Mouse (Mus musculus) lung, postnatal 0 days (tissue): ENCODE measurements around the gene Wnt1. TPM values are rescaled to one million over a fixed set of nuclear protein-coding genes. Genes with fewer than 3 reads are reported as not detected.
A peak's percentile ranks its signal among the peaks of the same experiment; 100 is the strongest.

Experiments
- ATAC-seq: fragments of 200-750 bp; cut with Nextera tagmentation; 2 replicates; pipeline ENCODE4 v1.8.0; 2017; ENCODE audit warnings: moderate library complexity
- DNase-seq: peaks from one replicate; pipeline ENCODE4 v3.0.0-alpha.2; 2016; ENCODE audit warnings: low spot score
- H3K27ac ChIP-seq: fragments of 300-500 bp; sonication (generic); 2 replicates; pipeline ENCODE4 v1.5.1; 2014; ENCODE audit warnings: antibody characterized with exemption, mild to moderate bottlenecking, low read length, mixed read lengths
- H3K27me3 ChIP-seq: fragments of 300-500 bp; sonication (generic); replicated peaks from 2 replicates; pipeline ENCODE4 v1.6.1; 2014; ENCODE audit warnings: low read length, mixed read lengths; ENCODE audit not compliant: insufficient read depth
- H3K36me3 ChIP-seq: fragments of 300-500 bp; sonication (generic); 2 replicates; pipeline ENCODE4 v1.6.1; 2014; ENCODE audit warnings: low read length, mixed read lengths; ENCODE audit not compliant: insufficient read depth
- H3K4me1 ChIP-seq: fragments of 300-500 bp; sonication (generic); 2 replicates; pipeline ENCODE4 v1.6.1; 2014; ENCODE audit warnings: antibody characterized with exemption, low read depth, low read length, mixed read lengths; ENCODE audit not compliant: insufficient read depth
- H3K4me2 ChIP-seq: fragments of 300-500 bp; sonication (generic); replicated peaks from 2 replicates; pipeline ENCODE4 v1.6.1; 2014; ENCODE audit warnings: low read depth, mild to moderate bottlenecking, low read length, moderate library complexity, mixed read lengths
- H3K4me3 ChIP-seq: fragments of 300-500 bp; sonication (generic); 2 replicates; pipeline ENCODE4 v1.5.1; 2014; ENCODE audit warnings: low read depth, low read length
- H3K9ac ChIP-seq: fragments of 300-500 bp; sonication (generic); replicated peaks from 2 replicates; pipeline ENCODE4 v1.6.1; 2014; ENCODE audit warnings: low read depth, mild to moderate bottlenecking
- H3K9me3 ChIP-seq: fragments of 300-500 bp; sonication (generic); 2 replicates; pipeline ENCODE4 v1.6.1; 2016; ENCODE audit warnings: low read length, mixed read lengths
- CTCF ChIP-seq: IDR thresholded peaks from 2 replicates; pipeline ENCODE4 v1.5.1; 2016; ENCODE audit warnings: antibody characterized with exemption, mild to moderate bottlenecking
- EP300 ChIP-seq: IDR thresholded peaks from 2 replicates; pipeline ENCODE4 v1.6.1; 2016; ENCODE audit warnings: antibody characterized with exemption, mild to moderate bottlenecking, control low read depth
- WGBS: fragments of 180-500 bp; shearing (Covaris S2); extraction: QIAGEN DNeasy Blood & Tissue Kit; methylation state at CpG from one replicate; pipeline ENCODE4 v1.1.7; 2014; 5-methylcytosine and 5-hydroxymethylcytosine counted together
- polyA plus RNA-seq: library from polyadenylated mRNA; unstranded; fragments of >200 nt; fragmentation: Nextera tagmentation; extraction: Ambion mirVana; gene quantifications from 2 replicates; pipeline ENCODE4 v1.2.1, GENCODE M21; 2015

Gene Wnt1
- polyA plus RNA-seq, 1 experiment from 2014 or later, result not detected

DNA sequence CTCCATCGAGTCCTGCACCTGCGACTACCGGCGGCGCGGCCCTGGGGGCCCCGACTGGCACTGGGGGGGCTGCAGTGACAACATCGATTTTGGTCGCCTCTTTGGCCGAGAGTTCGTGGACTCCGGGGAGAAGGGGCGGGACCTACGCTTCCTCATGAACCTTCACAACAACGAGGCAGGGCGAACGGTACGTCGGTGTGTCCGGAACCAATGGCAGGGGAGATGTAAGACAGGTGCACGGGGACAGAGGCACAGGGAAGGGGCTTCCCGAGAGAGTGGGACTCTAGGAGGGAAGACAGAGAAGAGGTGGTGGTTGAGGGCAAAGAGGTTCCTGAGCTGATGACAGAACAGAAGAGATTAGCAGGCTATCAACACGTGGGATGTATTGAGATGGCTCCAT lies 2.1 kb downstream of the Wnt1 start:
- ATAC-seq, result no peak
- no peak for TF ChIP-seq CTCF
- no peak for TF ChIP-seq EP300
- Histone ChIP-seq H3K36me3 (no peaks in the 10 kb centered on the region), H3K4me1 (peaks cover 8% of the 10 kb centered on the region; the same call in 1 of the 2 replicates), H3K27ac (no peak overlapping the region), H3K9ac (no peak overlapping the region), H3K4me3 (no peak overlapping the region), H3K9me3 (no peaks in the 10 kb centered on the region), H3K27me3 (peaks cover 76% of the 10 kb centered on the region), H3K4me2 (no peak overlapping the region)
- DNase-seq, result no peak
- WGBS, result 2% methylated on average over 23 of the region's 23 CpGs

DNA sequence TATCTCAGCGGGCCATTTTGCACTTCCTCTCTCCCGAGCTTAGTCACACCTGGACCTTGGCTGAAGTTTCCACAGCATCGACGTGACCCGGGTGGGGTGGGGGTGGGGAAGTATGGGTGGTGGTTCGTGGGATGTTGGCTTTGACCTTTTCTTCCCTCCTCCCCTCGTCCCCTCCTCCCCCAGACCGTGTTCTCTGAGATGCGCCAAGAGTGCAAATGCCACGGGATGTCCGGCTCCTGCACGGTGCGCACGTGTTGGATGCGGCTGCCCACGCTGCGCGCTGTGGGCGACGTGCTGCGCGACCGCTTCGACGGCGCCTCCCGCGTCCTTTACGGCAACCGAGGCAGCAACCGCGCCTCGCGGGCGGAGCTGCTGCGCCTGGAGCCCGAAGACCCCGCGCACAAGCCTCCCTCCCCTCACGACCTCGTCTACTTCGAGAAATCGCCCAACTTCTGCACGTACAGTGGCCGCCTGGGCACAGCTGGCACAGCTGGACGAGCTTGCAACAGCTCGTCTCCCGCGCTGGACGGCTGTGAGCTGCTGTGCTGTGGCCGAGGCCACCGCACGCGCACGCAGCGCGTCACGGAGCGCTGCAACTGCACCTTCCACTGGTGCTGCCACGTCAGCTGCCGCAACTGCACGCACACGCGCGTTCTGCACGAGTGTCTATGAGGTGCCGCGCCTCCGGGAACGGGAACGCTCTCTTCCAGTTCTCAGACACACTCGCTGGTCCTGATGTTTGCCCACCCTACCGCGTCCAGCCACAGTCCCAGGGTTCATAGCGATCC lies 2.8 kb downstream of the Wnt1 start:
- Histone ChIP-seq H3K27ac (no peak overlapping the region), H3K36me3 (no peaks in the 10 kb centered on the region), H3K9me3 (no peaks in the 10 kb centered on the region), H3K4me1 (peaks cover 8% of the 10 kb centered on the region; the same call in 1 of the 2 replicates), H3K4me2 (0 out of 2 replicates have a peak overlapping the region, but pooled peaks have one; percentile 11), H3K9ac (no peak overlapping the region), H3K4me3 (peak overlapping the region; percentile 15; the same call in 1 of the 2 replicates), H3K27me3 (peaks cover 81% of the 10 kb centered on the region)
- 3% methylated on average over 72 of the region's 75 CpGs for WGBS
- ATAC-seq (no peak), DNase-seq (no peak)
- TF ChIP-seq EP300 (no peak), CTCF (no peak)

- TF ChIP-seq EP300, result no peak
- no peak for TF ChIP-seq CTCF
- H3K9ac ChIP-seq, result no peak overlapping the region
- H3K4me1 ChIP-seq, result peaks cover 8% of the 10 kb centered on the region; the same call in 1 of the 2 replicates
- no peaks in the 10 kb centered on the region for H3K36me3 ChIP-seq
- H3K4me3 ChIP-seq, result no peak overlapping the region
- DNase-seq (no peak), ATAC-seq (no peak)
- H3K9me3 ChIP-seq, result no peaks in the 10 kb centered on the region
- peaks cover 89% of the 10 kb centered on the region for H3K27me3 ChIP-seq
- WGBS, result under 1% methylated on average over 13 of the region's 13 CpGs
- no peak overlapping the region for H3K4me2 ChIP-seq
- H3K27ac ChIP-seq, result no peak overlapping the region
Observed at GRCm38 (mm10) chr15:98793141-98793698, 3.6 kb downstream of the Wnt1 start.

DNA sequence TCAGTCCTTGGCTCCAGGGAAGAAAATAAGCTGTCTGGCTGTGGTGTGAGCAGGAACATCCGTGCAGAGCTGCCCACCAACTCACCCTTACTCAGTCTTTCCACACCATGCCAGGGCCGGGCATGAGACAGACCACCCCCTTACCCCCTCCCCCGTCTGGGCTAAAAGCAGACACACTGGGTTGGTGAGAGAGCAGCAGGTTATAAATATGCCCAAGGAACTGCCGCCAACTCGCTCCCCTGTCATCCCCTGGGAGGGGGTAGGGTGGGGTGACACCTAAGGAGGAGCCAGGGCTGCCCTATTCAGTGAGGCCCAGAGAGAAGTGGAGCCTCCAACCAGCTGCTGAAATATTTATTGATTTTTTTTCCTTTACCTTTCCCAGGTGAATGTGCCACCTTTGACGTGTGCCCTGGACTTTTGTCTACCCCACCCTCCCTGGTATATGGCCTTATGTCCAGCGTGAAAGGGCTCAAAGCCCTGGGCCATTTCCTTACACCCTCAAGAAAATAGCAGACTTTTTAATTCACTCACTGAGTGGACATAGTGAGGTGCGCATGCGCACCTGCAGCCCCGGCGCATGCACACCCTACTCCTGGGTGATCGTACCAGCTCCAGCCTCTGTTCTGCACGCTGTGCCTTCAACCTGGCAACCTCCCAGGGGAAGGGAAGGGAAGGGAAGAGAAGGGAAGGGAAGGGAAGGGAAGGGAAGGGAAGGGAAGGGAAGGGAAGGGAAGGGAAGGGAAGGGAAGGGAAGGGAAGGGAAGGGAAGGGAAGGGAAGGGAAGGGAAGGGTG lies 7.3 kb downstream of the Wnt1 start:
- H3K4me1 ChIP-seq, result peaks cover 4% of the 10 kb centered on the region; the same call in 1 of the 2 replicates
- H3K4me2 ChIP-seq, result no peak overlapping the region
- ATAC-seq (no peak), DNase-seq (no peak)
- H3K9ac ChIP-seq, result no peak overlapping the region
- no peak overlapping the region for H3K27ac ChIP-seq
- no peaks in the 10 kb centered on the region for H3K36me3 ChIP-seq
- no peak overlapping the region for H3K4me3 ChIP-seq
- H3K27me3 ChIP-seq, result peaks cover 88% of the 10 kb centered on the region
- H3K9me3 ChIP-seq, result no peaks in the 10 kb centered on the region
- 4% methylated on average over 13 of the region's 13 CpGs for WGBS
- TF ChIP-seq EP300 (no peak), CTCF (no peak)

DNA sequence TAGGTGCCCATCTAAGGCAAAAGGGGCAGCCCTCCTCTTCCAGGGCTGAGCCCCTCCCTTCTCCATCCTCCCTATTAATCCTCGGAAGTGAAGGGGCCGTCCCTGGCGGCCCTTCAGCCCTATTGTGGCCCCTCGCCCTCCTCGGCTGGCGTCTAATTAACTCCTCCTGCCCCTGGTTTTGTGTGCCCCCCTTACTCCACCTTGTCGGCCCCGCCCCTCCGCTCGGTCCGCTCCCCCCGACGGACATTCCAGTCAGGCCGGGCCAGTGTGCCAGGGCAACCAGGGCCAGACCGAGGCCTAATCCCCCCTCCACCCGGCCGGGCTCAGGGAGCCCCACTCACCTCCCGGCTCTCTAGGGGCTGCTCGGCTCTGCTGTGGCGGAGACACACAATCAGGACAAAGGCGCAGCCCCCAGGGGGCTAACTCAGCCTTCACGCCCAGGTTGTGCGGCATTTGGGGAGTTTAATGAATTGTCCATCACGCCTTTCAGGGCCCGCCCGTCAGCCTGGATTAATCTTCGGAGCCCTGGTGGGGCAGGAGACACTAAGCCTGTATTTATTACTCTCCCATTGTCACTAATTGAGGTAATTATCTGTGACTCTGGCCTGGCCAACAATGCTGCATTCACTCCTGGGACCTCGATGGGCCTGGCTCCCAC lies 8.3 kb downstream of the Wnt1 start:
- no peaks in the 10 kb centered on the region for H3K36me3 ChIP-seq
- no peak overlapping the region for H3K4me3 ChIP-seq
- no peak overlapping the region for H3K4me2 ChIP-seq
- ATAC-seq (no peak), DNase-seq (no peak)
- H3K9me3 ChIP-seq, result no peaks in the 10 kb centered on the region
- H3K4me1 ChIP-seq, result peaks cover 4% of the 10 kb centered on the region; the same call in 1 of the 2 replicates
- H3K27me3 ChIP-seq, result peaks cover 88% of the 10 kb centered on the region
- TF ChIP-seq EP300, result no peak
- no peak for TF ChIP-seq CTCF
- H3K27ac ChIP-seq, result no peak overlapping the region
- WGBS, result 8% methylated on average over 26 of the region's 28 CpGs
- H3K9ac ChIP-seq, result no peak overlapping the region
